Mouse (Mus musculus) C2C12 (cell line): ENCODE data around the gene Mettl24. TPM values are rescaled to one million over a fixed set of nuclear protein-coding genes. Genes with fewer than 3 reads are reported as not detected.

ENCODE experiments used
- H3K27me3 ChIP-seq: one replicate; pipeline ENCODE4 v1.6.1; 2011; ENCODE audit not compliant: control insufficient read depth, insufficient read depth, insufficient read length
- H3K36me3 ChIP-seq: one replicate; pipeline ENCODE4 v1.6.1; 2011; ENCODE audit not compliant: control insufficient read depth, insufficient read depth
- H3K4me3 ChIP-seq: one replicate; pipeline ENCODE4 v1.5.1; 2011; ENCODE audit warnings: mild to moderate bottlenecking, control low read depth; ENCODE audit not compliant: poor library complexity, insufficient read depth, severe bottlenecking
- H3K79me2 ChIP-seq: one replicate; pipeline ENCODE4 v1.6.1; 2011; ENCODE audit not compliant: control insufficient read depth, insufficient read depth
- H3K79me3 ChIP-seq: one replicate; pipeline ENCODE4 v1.6.1; 2011; ENCODE audit warnings: low read depth, control low read depth
- H3ac ChIP-seq: one replicate; pipeline ENCODE3; 2011; ENCODE audit warnings: low read depth; ENCODE audit not compliant: control insufficient read depth, insufficient read length
- CEBPB ChIP-seq: IDR thresholded peaks from one replicate; pipeline ENCODE4 v1.6.1; 2011; ENCODE audit warnings: low read depth, mild to moderate bottlenecking, control low read depth, moderate library complexity
- CTCF ChIP-seq: IDR thresholded peaks from one replicate; pipeline ENCODE4 v1.5.1; 2011; ENCODE audit not compliant: control insufficient read depth, insufficient read depth, insufficient read length
- FOSL1 ChIP-seq: IDR thresholded peaks from one replicate; pipeline ENCODE4 v1.8.0; 2011; ENCODE audit warnings: mild to moderate bottlenecking, low read length; ENCODE audit not compliant: poor library complexity, insufficient read depth, severe bottlenecking
- MAX ChIP-seq: IDR thresholded peaks from one replicate; pipeline ENCODE4 v1.6.1; 2011; ENCODE audit warnings: mild to moderate bottlenecking, control low read depth
- MYOD1 ChIP-seq: IDR thresholded peaks from one replicate; pipeline ENCODE4 v1.6.1; 2011; ENCODE audit warnings: low read depth; ENCODE audit not compliant: control insufficient read depth, insufficient read length
- MYOG ChIP-seq: IDR thresholded peaks from one replicate; pipeline ENCODE4 v1.6.1; 2011; ENCODE audit not compliant: control insufficient read depth, insufficient read length; ENCODE audit errors: extremely low read depth
- USF1 ChIP-seq: IDR thresholded peaks from one replicate; pipeline ENCODE4 v1.6.1; 2011; ENCODE audit warnings: low read depth, mild to moderate bottlenecking, control low read depth, moderate library complexity
- polyA plus RNA-seq: library from polyadenylated mRNA; unstranded; fragments of >200 nt; fragmentation: generic; extraction: Trizol; gene quantifications from one replicate; pipeline ENCODE4 v1.2.1, GENCODE M21; 2012; ENCODE audit warnings: missing spikeins

Gene Mettl24
- polyA plus RNA-seq, 1 experiment, result 0.76 TPM

DNA sequence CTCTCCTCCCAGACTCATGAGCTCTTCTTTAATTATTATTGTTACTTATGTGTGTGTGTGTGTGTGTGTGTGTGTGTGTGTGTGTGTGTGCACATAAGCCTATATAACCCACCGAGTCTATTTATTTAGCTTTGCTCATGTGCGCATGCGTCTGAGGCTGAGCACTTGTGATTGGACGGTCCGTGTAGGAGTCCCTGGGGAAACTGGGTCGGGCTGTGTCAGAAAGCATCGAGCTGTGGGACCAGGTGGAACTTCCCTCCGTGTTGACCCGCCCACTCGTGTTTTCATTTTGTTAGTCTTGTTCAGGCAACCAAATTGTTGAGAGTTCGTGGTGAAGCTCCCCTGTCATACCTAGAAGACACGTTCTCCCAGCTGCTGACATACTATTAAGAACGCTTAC lies 35.3 kb downstream of the Mettl24 start:
- Histone ChIP-seq H3K27me3 (no peaks in the 10 kb centered on the region), H3K36me3 (no peaks in the 10 kb centered on the region), H3K79me3 (no peaks in the 10 kb centered on the region), H3K4me3 (no peak overlapping the region), H3K79me2 (no peaks in the 10 kb centered on the region), H3ac (no peak overlapping the region)
- no peak for TF ChIP-seq CEBPB
- TF ChIP-seq MYOD1, result no peak
- TF ChIP-seq MYOG, result no peak
- no peak for TF ChIP-seq USF1
- no peak for TF ChIP-seq FOSL1
- TF ChIP-seq CTCF, result no peak
- TF ChIP-seq MAX, result no peak

DNA sequence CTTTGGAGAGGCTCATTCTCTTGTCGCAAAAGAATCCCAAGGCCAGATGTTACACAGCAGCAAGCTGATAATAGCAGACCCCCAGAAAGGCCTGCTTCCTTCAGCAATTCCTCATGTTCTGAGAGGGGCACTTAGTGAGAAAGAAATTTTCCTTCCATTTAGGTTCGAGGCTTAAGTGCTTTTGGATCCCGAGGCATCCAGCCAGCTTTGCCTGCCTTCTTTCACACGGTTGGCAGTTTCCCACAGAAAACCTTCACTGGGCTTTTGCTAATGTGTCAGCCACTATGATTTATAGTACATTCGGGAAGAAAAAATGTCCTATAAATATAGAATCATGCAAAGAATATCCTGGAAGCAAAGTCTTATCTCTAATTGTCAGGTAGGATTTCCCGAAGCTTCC lies 36.0 kb downstream of the Mettl24 start:
- TF ChIP-seq MYOG (no peak), MAX (no peak), CEBPB (no peak), USF1 (no peak), CTCF (no peak), MYOD1 (no peak), FOSL1 (no peak)
- Histone ChIP-seq H3ac (no peak overlapping the region), H3K79me3 (no peaks in the 10 kb centered on the region), H3K27me3 (no peaks in the 10 kb centered on the region), H3K36me3 (no peaks in the 10 kb centered on the region), H3K79me2 (no peaks in the 10 kb centered on the region), H3K4me3 (no peak overlapping the region)

DNA sequence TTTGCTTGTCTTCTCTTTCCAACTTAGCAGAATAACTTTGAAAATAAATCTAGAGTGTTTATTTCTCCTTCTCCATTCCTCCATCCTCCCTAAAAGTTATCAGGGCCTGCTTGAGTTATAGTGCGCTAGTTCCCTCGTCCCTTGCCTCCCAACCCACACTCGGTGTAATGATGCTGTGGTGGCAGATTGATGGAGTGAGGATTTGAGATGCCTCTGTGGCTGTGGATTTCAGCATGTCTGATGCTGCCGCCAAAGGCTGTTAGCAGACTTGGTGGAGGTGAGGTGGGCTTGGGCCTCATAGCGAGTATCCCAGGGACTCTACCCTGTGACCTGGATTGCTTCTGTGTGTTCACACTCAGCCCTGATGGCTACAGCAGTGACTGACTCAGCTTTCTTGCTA lies 37.8 kb downstream of the Mettl24 start:
- Histone ChIP-seq H3ac (no peak overlapping the region), H3K4me3 (no peak overlapping the region), H3K27me3 (no peaks in the 10 kb centered on the region), H3K79me3 (no peaks in the 10 kb centered on the region), H3K79me2 (no peaks in the 10 kb centered on the region), H3K36me3 (no peaks in the 10 kb centered on the region)
- TF ChIP-seq MYOG (no peak), MAX (no peak), CTCF (no peak), FOSL1 (no peak), CEBPB (no peak), MYOD1 (no peak), USF1 (no peak)

DNA sequence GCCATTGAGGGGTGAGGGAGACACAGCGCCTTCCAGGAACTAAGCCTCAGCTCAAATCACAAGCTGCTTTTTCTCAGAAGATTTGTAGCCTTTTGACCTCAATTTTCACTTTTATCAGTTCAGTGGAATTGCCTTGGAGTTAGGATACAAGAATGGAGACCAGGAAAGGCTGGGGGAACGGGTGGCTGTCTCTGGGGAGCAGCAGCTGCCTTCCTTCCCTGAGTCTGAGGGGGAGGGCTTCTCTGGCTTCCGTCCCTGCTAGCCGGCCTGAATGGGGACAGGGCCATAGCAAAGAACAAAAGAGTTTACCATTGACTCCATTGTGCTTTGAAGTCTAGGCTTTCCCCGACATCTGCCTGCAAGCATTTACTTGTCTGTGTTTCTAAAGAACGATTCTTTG lies 41.3 kb downstream of the Mettl24 start:
- H3K27me3 ChIP-seq, result no peaks in the 10 kb centered on the region
- no peaks in the 10 kb centered on the region for H3K79me3 ChIP-seq
- TF ChIP-seq USF1 (no peak), CEBPB (no peak), MYOD1 (no peak), FOSL1 (no peak), MAX (no peak), MYOG (no peak), CTCF (no peak)

DNA sequence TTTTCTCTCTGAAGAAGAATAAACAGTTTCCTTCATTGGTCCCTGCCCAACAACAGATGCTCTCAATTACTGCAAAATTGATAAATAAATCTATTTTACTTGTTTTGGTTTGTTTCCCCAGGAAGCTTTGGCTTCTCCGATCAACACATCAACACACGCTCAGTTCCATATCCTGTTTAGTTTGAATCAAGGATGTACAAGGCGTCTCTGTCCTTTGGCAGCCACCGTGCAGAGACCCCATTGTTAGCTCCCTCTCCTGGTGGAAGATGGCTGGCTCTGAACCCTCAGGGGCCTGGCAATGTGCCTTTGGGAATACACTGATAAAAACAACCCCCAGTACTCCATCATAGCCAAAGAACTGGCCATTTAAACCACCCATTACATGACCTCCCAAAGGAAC lies 42.0 kb downstream of the Mettl24 start:
- no peaks in the 10 kb centered on the region for H3K27me3 ChIP-seq
- H3K79me3 ChIP-seq, result no peaks in the 10 kb centered on the region
- H3K79me2 ChIP-seq, result no peaks in the 10 kb centered on the region
- no peak overlapping the region for H3ac ChIP-seq
- no peak overlapping the region for H3K4me3 ChIP-seq
- TF ChIP-seq USF1 (no peak), CTCF (no peak), CEBPB (no peak), MYOG (no peak), FOSL1 (no peak), MYOD1 (no peak), MAX (no peak)
- no peaks in the 10 kb centered on the region for H3K36me3 ChIP-seq

More for the DNA sequence above, 41.3 kb downstream of the Mettl24 start:
- H3ac ChIP-seq, result no peak overlapping the region
- H3K4me3 ChIP-seq, result no peak overlapping the region
- H3K36me3 ChIP-seq, result no peaks in the 10 kb centered on the region
- no peaks in the 10 kb centered on the region for H3K79me2 ChIP-seq

DNA sequence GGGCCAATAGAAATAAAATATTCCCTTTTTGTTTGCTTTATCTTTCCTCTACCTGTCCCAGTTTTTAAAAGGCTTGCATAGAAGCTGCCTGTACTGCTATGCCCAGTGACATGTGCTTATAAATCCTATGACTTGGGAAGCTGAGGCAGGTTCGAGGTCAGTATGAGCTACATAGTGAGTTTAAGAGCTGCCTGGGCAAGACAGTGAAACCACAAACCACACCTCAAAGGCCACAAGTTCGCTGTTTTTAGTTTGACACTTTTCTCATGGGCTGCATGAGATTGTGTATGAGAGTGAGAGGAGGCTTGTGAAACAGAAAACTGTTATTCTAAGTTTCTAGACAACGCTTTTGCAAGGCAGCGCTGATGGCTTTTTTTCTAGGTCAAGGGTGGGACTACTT lies 42.4 kb downstream of the Mettl24 start:
- Histone ChIP-seq H3K27me3 (no peaks in the 10 kb centered on the region), H3K36me3 (no peaks in the 10 kb centered on the region), H3K4me3 (no peak overlapping the region), H3K79me2 (no peaks in the 10 kb centered on the region), H3ac (no peak overlapping the region), H3K79me3 (no peaks in the 10 kb centered on the region)
- TF ChIP-seq MAX (no peak), MYOD1 (no peak), CEBPB (no peak), MYOG (no peak), USF1 (no peak)
